Mouse (Mus musculus) CD4-positive, CD25-positive, alpha-beta regulatory T cell, adult 4 months (primary cell): ENCODE results near the gene Pnpo. TPM values are rescaled to one million over a fixed set of nuclear protein-coding genes. Genes with fewer than 3 reads are reported as not detected.
A peak's percentile ranks its signal among the peaks of the same experiment; 100 is the strongest.

Experiments used
- ATAC-seq: one replicate; pipeline ENCODE4 v1.8.0; 2017
- polyA plus RNA-seq, 2 experiments: library from polyadenylated mRNA; unstranded; fragments of 100-300 nt; shearing (Covaris generic); gene quantifications; one replicate each; pipeline ENCODE4 v1.2.1; 2017

Gene Pnpo
- polyA plus RNA-seq, 2 experiments from 2014 or later = 28.5 to 48.5 TPM

DNA sequence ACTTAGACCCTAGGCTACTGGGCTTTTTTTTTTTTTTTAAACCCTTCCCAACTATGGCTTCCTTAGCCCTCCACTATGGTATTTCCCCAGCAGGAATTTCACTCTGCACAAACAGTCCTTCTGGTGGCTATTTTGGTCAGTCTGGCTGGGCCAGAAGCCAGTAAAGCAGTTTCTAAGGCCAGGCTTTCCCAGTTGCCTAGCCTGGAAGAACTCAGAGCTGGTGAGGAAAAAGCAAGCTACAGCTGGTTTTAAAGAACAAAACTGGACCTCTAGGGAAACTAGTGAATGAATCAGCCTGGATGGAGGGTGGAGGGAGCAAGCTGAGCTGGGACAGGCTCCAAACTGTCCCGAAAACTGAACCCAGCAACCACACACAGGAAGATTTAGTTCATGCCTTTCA, 26.0 kb upstream of the Pnpo start:
- no peak for ATAC-seq

GRCm38 (mm10) chr11:96969280-96969722, 25.5 kb upstream of the Pnpo start:
- ATAC-seq = no peak

DNA sequence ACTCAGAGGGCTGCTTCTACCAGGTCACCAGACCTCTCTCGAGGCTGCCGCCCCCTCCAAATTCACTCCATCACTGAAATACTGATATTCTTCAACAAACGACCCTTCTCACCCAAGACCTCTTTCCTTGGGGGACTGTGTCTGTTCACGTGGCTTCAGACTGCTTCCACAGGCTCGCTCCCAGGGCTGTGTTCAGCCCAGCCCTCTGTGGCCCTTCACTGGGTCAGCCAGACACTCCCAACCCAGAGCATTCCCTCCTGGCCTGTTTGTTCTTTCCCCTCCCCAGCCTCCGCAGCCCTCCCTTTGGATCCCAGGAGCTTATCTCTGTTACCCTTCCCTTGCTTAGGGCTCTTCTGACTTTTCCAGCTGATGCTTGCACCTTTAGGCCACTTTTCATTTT, 24.7 kb upstream of the Pnpo start:
- ATAC-seq = no peak

DNA sequence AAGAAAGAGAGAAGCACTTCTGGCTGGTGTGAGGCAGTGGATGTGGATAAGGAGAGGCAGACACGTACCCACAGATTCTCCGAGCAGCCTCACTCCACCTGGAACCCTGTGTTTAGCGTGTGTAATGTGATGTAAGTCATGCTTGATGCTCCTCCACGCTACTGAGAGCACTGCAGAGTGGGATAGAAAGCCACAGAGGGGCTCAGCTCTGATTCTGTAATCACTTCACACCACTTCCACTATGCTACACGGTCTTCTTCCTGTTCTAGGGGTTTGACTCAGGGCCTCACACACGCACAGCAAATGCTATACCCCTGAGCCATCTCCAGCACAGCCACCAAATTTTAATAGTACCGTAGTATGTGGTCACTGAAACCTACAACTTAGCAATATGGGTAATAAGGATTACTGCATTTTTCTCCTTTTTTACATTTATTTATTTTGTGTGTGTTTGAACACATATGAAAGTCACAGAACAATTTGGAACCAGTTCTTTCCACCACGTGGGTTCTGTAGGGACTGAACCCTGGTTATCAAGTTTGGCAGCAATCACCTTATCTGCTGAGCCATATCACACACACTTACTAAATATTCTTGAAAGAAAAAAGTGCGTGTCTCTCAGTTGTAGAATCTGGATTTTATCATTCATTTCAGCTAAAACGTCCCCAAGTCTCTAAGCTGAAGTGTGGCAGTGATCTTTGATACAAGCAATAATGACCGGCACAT, 23.9 kb upstream of the Pnpo start:
- peak; percentile 74 for ATAC-seq

GRCm38 (mm10) chr11:96966914-96967543, 23.2 kb upstream of the Pnpo start:
- ATAC-seq = peak; percentile 83

DNA sequence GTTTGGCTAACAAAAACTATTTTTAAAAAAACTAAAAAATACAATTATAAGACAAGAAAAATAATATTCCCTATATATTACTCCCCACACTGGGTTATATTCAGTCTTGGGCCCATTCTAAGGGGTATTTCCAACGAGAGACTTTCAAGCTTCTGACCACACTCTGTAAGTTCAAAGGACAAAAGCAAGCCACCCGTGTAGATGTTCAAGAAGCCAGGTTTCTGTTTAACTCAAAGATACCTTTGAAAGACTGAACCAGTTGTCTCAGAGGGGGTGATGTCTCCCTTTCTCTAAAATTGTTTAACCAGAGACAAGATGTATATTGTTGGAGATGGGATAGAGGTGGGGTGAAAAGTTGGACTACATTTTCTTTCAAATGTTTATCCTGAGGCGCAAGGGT, 22.4 kb upstream of the Pnpo start:
- no peak for ATAC-seq

DNA sequence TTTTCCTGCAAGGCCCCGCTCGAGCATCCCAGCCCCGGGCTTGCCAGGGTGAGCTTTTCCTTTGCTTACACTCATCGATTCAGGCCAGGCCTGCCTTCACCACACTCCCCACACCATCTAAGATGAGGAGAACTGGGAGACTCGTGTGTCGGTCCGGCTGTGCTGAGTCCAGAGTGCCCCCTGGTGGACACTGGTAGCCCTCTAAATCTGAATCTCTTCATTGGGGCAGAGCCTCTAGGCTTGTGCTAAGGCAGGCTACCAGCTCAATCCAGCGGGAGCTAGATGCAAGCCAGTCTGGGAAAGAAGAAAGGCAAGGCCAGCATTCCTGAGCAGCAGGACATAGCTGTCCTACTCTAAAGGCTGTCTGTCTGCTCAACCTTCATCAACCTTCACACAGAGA, 19.8 kb upstream of the Pnpo start:
- ATAC-seq = no peak

GRCm38 (mm10) chr11:96957061-96957805, 13.4 kb upstream of the Pnpo start:
- no peak for ATAC-seq

GRCm38 (mm10) chr11:96956009-96956724, 12.4 kb upstream of the Pnpo start:
- ATAC-seq = no peak

DNA sequence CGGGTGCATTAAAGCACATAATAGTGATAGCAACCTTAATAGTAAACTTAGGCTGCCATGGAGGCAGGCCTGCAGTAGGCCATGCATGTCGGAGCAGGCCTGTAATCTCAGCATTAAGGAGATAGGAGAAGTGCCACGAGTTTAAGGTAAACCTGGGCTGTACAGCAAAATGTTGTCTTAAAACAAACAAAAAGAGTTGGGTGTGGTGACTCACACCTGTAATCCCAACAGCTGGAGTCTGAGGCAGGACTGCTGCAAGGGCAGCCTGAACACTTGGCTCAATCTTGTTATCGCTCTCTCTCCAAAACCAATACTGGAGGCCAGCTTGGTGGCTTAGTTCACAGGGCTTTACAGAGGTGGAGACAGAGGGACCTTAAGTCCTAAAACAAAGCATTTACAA, 11.3 kb upstream of the Pnpo start:
- ATAC-seq = no peak

DNA sequence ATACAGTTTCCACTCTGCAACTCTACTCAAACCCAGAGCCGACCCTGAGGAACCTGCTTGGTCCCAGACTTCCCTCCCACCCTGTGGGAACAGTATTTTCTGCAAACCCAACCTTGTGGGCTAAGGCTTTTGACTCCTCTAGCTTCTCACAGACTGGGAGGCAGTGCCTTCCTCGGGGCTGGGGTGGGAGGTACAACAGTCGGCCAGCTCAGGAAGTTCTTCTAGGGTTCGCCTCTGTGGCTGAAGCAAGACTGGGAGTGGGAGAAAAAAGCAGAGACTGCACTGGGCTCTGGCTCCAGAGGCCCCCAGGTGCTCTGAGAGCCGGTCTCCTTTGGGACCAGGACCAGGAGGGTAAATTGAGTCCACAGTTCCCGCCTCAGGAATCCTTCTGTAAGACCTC, 9.1 kb upstream of the Pnpo start:
- ATAC-seq = no peak

- ATAC-seq = no peak
Observed at GRCm38 (mm10) chr11:96952426-96952825, 8.6 kb upstream of the Pnpo start.

GRCm38 (mm10) chr11:96950767-96951166, 7.0 kb upstream of the Pnpo start:
- no peak for ATAC-seq

- no peak for ATAC-seq
Observed at GRCm38 (mm10) chr11:96947849-96948248, 4.1 kb upstream of the Pnpo start.

DNA sequence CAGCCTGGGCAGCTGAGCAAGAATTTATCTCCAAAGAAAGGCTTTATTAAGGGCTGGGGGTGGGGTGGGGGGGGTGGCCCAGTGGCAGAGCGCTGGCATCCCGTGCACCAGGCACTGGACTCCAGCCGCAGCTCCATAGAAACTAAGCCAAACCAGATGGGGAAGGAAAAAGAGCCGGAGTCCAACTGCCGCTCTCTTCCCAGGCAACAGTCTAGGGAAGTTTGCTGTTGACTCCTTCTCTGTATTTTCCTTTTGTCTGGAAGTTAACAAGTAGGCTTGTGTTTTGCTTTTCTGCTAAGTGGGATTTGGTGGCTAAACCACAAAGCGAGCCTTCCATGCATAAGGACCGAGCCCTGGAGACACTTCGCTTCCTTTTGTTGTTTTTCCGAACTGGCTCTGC, 2.7 kb upstream of the Pnpo start:
- no peak for ATAC-seq

DNA sequence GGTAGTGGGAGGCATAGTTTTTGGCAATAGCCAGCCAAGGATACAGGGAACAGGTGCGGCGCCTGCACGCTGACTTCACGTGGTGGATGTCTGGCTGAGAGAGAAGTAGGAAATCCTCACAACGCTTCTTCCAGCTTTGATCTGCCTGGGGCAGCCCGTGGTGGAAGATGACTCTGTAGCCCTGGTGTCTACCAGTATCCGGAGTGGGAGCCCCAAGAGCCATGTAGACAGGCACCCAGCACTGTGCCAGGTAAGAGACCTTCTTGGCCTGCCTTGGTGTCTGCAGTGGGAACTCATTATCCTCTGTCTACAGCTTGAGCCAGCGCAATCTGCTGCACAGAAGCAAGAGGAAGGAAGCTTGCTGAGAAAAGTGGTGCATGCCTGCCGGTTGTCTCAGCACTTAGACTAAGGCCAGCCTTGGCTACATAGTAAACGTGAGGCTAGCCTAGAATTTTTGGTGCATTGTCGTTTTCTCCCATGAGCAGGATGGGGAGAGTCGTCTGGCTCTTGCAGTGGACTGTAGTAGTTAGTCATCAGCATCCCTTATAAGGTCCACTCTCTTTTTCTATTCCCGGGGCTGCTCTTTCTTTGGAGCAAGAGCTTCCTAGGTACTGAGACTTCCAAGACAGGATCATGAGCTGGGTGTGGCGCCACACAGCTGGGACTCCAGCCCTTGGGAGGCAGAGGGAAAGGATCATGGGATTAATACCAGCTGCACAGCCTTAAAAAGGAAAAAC, 1.2 kb upstream of the Pnpo start:
- ATAC-seq = peak; percentile 16

- ATAC-seq = no peak
Observed at GRCm38 (mm10) chr11:96941989-96942590, 1.7 kb downstream of the Pnpo start.

DNA sequence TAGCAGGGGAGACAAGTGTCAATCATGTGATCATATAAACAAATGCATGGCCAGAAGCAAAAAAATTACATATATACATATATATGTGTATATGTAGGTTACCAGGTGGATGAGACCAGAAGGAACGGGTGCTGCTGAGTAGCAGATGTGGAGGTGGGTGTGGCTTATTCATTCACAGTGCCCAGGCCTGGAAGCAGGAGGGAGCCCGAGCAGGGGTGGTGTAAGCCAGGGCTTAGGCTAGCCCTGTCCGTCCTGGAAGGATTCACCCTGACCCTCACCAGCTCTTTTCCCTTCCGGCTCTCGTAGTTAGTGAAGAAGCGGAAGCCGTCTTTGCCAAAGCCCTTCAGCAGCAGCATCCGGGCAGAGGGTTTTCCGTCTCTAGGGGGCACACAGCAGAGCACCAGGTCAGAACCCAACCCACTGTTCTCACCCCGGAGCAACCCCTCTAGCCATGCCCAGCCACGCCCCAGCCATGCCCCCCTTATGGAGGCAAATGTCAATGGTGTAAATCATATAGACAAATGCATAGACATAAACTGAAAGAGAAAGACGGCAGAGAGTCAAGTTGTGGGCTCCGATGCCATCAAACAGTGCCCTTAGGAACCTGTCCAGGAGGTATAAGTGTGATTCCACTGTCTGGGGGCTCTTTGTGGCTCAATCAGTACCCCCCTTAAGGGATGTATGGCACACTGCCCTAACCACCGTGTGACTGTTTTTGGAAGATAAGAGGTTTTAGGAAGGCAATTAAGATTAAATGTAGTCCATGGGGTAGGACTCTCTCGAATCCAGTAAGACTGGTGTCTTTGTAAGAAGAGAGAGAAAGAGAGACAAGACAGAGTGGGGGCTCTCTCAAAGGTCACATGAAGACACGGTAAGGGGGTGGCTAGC, 3.0 kb downstream of the Pnpo start:
- no peak for ATAC-seq

GRCm38 (mm10) chr11:96938426-96938800, 5.4 kb downstream of the Pnpo start:
- ATAC-seq = no peak

DNA sequence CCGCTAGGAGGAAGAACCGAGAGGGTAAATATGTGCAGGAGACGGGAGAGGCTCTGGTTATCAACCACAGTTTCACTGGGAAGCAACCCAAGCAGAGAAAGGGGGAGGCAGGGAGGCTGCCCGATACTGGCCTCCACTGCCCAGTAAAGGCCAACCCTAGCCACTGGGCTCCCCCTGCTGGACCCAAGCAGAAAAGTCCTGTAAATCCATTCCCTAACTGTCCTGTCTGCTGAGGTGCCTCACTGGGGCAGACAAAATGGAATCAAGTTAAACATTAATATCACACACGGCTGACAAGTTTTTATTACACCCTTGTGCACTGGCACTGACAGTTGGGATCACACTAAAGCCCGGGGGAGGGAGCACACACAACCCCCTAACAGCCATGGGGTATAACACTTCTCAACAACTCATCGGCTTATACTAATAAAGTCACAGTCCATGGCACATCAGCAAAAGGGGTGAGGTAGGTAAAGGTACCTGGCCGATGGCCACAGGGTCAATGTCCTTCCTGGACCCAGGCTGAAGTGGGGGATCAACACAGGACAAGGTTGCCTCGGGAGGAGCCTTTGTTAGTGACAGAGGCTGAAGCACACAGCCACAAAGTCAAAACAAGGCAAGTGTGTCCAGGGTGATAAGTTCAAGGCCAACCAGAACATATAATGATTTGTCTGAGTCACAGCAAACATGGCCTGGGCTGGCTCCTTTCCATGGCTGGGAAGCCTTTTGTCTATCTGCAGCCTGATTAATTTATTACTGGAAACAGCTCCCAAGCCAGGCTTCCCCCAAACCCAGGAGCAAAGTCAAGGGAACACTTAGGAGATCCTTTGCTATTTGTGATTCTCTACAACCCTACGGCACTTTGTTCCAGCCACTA, 6.0 kb downstream of the Pnpo start:
- no peak for ATAC-seq
